Mouse (Mus musculus) right cerebral cortex, adult 2 months (tissue): ENCODE results near the gene Jade3.
"Not testable (repeated sequence)": the region's sequence is repeated elsewhere in the genome, so short reads cannot be mapped to it uniquely, and the experiment has no call there.

Source experiments
- DNase-seq, 2 experiments: peaks; one replicate each; pipeline ENCODE4 v3.0.0; 2021 to 2022; ENCODE audit warnings: low spot score in 2 of 2

Jade3 gene

DNA sequence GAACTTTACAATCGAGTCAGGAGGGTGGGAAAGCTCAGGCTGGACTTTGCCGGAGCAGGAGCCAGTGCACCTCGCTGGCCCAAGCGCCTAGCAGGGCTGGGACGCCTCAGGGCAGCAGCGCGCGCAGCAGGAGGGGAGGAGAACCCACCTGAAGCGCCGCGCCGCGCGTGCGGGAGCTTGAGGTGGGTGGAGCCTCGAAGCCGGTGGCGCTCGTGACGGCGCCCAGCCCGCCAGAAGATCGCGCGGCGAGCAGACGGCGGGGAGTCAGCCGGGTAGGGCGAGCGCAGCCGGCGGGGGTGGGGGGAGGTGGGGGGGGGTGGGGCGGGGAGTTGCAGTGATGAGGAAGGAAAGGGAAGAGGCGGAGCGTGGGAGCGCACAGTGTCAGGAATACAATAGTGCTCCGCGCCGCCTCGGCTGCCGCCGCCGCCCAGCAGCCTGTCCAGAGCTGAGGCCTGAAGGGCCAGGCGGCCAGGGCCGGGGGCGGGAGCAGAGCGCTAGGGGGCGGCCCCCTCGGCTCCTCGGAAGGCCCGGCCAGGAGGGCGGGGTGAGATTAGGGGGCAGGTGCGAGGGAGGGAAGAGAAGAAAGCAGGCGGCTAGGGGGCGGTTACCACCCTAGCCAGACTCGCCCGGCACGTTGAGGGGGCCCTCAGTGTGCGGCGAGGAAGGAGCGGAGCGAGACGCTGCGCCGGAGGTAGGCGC is at the start of gene Jade3:
Gene Jade3 (plus strand): TSS at position 549 of the 699 bp plus-strand sequence.
- DNase-seq, result peak; percentile 47 to 63

DNA sequence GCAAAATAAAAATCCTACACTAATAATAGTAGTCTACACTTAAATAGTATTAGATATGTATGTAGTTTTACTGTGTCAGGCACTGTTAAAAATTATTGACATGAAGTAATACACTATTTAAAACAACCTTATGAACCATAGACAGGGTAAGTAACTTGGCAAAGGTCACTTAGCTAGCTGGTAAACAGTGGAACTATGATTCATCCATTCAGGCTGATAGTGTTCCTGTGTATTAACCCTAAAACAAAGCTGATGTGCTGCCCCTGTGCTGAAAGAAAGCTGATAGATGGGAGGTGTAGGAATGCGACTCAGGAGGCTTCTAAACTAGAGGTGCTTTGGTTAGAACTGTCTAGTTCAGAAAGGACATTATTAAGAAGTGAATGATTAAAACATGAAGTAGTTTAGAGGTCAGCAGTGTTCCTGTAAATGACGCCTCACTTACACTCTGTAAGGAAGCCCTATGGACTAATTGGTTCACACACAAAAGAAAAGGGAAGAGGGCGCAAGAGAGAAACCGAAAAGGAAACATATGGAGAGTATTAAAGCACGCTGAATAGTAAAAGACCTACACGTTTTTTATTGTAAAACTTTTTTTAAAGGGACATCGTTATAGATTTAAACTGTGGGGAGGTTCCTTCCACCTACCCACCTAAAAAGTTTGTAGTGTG is 46.0 kb upstream of the Jade3 start:
- DNase-seq, result no peak

GRCm38 (mm10) chrX:20382260-20382659 is 43.2 kb upstream of the Jade3 start:
- no peak for DNase-seq

GRCm38 (mm10) chrX:20387006-20387405 is 38.5 kb upstream of the Jade3 start:
- DNase-seq, result no peak

GRCm38 (mm10) chrX:20391964-20392363 is 33.5 kb upstream of the Jade3 start:
- not testable (repeated sequence) for DNase-seq

DNA sequence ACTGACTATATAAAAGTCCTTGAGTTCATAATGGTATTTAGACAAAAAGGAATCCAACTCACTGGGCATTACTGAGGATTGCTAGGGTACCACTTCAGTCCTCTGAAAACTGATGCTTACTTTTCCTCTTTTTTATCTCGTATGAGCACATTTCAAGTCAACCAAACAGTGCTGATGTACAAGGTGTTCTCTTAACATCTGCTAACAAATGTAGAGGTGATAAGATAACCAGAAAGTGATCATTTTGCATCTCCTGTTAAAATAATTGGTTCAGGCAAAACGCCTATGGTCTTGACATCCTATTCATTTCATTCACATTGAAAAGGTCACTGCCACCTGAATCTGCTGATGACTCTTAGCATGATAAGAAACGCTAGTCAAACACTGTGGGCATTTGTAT is 32.5 kb upstream of the Jade3 start:
- no peak for DNase-seq

DNA sequence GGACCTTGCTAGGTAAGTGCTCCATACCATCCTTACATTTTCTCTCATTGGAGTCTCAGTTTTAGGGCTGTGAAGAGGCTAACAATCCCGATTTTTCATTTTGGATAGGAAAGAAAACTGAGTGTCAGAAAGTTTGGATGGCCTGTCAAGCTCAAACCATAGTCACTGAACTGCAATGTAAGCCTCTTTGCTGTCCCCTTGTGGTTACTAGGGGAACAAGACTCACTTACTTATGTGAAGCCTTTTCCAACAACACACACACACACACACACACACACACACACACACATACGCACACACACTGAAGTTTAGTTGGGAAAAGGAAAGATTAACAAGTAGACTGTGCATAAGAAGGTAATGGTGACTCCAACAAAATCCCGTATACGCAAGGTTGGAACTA is 21.4 kb upstream of the Jade3 start:
- no peak for DNase-seq

GRCm38 (mm10) chrX:20406909-20407308 is 18.6 kb upstream of the Jade3 start:
- no peak for DNase-seq

GRCm38 (mm10) chrX:20407676-20408075 is 17.8 kb upstream of the Jade3 start:
- no peak for DNase-seq

DNA sequence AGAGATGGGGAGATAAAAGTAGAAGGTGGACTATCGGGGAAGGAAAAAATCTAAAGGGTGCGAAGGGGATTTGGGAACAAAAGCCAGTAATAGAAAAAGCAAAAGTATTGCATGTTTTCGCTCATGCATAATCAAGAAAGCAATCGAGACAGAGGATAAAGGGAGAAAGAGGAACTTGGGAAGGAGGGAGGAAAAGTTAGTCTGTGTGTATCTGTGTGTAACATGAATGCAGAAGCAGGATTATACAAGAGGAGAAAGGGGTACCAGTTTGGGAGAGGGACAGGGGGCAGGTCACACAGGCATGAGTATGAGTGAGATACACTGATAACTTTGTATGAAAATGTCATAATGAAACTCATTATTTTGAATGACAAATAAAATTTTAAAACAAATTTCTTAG is 14.1 kb upstream of the Jade3 start:
- DNase-seq, result no peak

- no peak for DNase-seq
These were observed 13.3 kb upstream of the Jade3 start for GRCm38 (mm10) chrX:20412221-20412620.

DNA sequence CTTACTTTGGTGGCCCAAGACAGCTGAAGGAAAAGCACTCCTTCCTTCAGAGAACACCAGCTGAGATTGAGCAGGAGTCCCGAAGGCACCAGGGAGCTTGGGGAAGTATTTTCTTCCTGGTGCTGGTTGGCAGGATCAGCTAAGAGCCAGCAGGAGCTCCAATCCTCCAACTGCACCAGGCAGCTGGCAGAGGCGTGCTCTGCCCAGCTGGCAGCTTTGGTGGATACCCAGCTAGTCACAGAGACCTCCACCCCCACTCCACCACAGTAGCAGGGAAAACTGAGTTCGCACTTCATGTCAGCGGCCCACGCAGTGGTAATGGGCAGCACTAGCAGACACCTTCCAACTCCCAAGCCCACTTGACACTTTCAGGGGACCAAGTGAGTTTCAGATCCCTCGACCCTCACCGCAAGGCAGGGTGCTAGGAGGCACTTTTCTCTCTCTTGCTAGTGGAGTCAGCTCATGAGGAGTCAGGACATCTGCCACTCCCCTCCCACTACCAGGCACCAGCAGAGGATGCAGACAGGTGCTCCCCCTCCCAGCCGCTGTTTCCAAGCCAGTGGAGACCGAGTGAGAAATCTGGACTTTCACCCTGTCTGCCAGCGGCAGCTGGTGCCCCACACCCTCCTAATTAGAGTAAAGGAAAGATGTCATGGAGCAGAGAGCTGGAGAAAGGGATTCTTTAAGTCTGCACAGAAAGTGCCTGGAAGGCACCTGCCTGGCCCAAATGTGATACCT is 10.4 kb upstream of the Jade3 start:
- peak; percentile 19 to 47 for DNase-seq

DNA sequence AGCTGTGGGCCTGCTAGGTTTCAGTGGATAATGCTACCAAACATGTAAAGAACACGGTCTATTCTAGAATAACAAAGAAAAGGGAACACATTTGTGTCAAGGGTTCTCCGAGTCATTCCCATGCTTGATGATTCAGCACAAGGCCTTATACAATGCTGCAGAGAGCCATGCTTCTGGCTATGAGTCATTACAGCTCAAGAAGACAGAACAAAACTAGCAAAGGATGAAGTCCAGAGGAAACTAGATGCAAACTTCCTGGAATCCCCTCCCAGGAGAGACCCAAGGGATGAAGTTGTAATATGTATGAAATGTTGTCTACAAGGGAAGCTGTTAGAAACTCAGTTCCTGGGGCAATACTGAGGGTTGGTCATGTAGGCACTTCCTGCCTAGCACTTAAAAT is 7.0 kb upstream of the Jade3 start:
- no peak for DNase-seq

GRCm38 (mm10) chrX:20419536-20419935 is 6.0 kb upstream of the Jade3 start:
- DNase-seq, result no peak

DNA sequence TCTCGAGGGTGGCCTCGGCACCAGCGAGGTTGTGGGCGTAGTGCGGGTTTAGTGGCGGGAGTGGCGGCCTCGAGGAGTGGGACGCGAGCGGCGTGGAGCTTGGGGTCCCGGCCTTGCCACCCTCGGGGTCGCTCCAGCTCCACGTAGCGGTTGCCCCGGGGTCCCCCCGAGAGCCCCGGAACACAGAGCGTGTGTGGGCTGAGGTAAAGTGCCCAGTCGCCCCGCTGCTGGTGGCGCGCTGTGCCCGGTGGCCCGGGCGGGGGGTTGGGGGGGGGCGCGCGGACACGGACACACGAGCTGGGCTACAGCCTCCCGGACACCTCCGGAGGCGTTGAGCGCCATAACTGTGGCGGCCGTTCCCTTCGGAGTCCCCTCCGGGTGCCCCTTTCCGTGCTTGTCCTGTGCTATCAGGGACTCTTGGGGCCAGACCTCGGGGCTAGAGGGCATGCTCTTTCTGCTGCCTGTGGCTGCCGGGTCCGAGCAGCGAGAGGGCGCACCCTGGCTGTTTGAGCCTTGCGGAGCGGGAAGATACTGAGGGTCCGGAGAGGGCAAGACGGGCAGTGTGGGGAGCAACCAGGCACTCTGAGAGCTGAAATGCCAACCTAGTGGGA is 456 bp downstream of the Jade3 start:
- DNase-seq, result no peak

GRCm38 (mm10) chrX:20483213-20483612 is 57.7 kb downstream of the Jade3 start:
- DNase-seq, result no peak

DNA sequence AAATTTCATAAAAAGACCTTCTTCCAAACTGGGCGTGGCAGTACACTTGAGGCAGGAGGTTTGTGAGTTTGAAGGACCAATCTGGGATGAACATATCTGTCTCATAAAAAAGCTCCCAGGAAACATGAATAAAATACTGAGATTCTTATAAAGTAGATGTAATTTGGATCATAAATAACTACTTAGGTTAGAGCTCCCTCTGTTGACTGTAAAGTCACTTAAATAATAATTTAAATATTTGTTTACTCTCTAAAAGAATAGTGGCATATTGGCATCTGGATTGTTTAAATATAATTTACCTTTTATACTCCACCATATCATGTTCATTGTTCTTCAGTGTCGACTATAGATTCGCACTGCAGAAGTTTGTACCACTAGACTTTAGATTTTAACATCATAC is 72.2 kb downstream of the Jade3 start:
- no peak for DNase-seq

DNA sequence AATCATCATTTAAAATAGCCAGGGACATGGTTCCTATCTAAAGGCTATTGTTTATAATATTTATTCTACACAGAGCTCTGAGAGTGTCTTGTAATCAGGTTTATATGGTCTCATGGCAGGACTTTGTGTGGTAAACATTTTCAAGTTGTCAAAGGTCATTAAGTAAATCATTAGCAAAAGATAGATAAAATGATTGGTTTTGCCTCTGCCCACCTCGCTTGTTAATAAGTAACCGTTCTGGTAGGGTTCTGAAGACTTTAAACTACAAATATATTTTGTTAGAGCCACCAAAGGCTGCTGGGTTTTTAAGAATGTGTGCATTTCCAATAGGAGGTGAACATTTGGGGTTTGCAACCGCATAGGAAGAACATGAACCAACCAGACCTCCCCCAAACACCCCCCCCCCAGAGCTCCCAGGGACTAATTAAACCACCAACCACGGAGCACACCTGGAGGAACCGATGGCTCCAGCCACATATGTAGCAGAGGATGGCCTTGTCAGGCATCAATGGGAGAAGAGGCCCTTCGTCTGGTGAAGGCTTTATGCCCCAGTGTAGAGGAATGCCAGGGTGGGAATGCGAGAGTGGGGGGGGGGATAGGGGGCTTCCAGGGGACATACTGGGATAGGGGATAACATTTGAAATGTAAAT is 94.9 kb downstream of the Jade3 start:
- DNase-seq, result no peak

DNA sequence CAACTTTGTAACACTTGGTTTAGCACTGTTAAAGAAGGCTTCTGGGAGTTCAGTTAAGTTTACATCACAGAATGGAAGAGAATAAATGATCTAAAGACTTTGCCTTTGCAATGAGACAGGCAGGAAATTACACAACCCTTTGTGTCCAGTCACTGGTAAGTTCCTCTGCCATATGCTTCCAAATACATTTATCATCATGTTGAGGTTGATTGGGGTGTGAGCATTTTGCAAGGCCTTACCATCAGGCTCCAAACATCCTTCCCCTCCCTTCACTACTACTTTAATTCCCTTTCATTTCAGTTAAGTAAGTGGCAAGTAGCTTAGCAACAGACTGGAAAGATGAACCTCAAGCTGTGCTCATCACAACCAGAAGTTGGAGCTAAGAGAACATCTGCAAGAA is 96.1 kb downstream of the Jade3 start:
- DNase-seq, result no peak

- DNase-seq, result no peak
These were observed 107.1 kb downstream of the Jade3 start for GRCm38 (mm10) chrX:20532621-20533020.

DNA sequence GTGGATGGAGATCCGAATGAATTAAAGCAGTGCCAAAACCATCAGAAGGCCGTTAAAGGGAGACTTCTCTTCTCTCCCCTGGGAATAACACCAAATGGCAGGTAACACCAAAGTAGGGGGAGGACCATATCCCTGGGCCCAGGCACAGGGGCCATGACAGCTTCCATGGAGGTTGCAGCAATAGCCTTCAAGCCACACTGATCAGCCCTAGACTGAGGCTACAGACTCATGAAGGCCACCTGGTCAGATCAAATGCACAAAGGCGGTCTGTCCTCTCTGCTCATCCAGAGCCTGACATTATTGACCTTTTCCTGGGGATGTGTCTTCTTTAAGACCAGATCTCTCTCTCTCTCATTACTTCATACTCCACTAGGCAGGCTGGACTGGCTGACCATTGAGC is 118.4 kb downstream of the Jade3 start:
- no peak for DNase-seq

DNA sequence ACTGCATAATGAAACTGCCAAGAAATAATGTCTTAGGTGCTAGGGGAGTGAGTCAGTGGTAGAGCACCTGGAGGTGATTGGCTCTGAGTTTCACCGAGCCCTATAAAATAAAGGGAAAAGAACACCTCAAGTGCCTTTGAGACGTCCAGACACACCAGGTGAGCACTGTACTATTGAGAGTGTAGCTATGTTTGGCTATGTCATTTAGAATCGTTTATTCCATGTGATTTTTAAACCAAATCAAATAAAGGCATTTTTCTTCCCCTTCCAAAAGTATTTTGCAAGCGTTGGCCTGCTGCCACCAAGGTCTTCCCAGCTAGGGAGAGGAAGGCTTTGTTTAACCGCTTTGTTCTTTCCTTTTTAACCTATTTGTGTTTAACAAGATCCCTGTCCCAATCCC is 122.1 kb downstream of the Jade3 start:
- DNase-seq, result peak in 1 of 2 experiments; percentile 1
